Mouse (Mus musculus): Measurements from ENCODE around the gene Ccr9.
"Not testable (repeated sequence)": the region's sequence is repeated elsewhere in the genome, so short reads cannot be mapped to it uniquely, and the experiment has no call there.

Gene Ccr9

DNA sequence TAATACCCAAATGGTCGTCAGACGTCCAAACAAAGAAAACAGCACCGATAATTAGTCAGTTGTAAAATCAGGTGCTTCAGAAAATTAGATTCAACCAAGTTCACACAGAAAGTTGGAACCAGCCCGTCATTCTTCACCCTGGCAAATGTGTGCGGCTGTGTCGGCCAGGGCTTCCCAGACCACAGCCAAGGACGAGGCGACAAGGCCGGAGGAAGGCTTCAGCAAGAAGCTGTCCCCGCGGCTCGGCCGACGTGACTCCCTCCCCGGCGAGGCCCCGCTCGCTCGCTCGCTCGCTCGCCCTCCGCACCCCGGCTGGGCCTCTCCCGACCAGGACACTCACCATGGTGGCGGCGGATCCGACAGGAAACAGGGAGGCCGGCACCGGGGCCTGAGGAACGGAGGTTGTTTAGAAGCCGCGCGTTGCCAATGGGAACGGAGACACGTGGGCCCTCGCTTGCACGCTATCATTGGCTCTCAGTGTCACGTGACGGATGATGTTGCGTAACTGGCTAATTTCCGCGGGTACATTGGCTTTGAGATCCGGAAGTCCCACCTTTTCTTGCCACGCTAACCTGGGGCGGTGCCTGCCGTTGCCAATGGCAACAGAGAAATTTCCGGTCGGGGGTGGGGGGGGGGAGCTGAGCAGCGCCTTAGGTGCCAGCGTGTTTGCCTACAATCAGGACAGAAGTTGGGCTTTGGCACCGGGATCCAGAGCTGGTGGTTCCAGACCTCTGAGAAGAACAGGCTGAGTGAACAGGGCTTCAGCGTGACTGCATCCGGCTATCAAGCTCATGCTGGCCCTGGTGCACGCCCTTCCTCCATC is 39.2 kb downstream of the Ccr9 start, which contains the start of gene Lztfl1:
TSS of gene Lztfl1 (minus strand) at position 512 of the 823 bp plus-strand sequence.
- DNase-seq = peak; percentile 98

GRCm38 (mm10) chr9:123722737-123723493 is 44.7 kb downstream of the Ccr9 start:
- no peak for DNase-seq

DNA sequence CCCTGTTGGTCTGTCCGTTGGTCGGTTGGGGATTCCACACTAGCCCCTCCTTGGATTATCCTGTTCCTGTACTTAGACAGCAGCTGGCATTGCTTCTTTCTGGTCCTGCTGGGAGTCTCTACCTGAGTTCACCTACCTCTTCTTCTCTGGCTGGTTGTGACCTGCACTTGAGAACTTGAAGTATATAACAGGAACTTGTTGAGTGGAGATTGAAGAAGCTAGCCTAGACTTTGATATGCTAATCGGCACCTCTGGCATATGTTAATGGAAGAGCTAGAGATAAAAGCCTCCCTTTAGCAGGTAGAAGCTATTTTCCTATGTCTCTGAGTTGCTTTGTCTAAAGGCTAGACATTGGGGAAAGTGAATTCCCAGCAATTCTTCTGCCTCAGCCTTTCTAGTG is 53.0 kb downstream of the Ccr9 start:
- no peak for DNase-seq

- no peak for DNase-seq
These were observed 55.9 kb downstream of the Ccr9 start for GRCm38 (mm10) chr9:123734133-123734532.

GRCm38 (mm10) chr9:123740799-123741198 is 62.6 kb downstream of the Ccr9 start:
- DNase-seq = no peak

DNA sequence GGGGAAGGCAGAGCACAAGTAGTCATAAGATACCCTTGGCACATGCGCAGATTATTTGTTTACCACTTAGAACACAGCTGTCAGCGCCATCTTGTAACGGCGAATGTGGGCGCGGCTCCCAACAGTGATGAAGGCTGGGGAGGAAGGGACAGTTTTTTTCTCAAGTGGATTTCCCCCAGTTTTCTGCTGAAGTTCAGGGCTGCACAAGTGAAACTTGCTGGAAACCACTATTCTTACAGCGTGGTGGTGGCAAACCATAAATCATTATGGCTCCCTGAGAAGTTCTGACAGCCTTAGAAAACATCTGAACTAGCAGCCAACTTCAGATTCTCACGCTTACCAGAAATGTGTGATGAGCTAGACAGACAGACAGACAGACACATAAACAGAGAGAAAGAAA is 71.4 kb downstream of the Ccr9 start:
- DNase-seq = not testable (repeated sequence)

- DNase-seq = peak; percentile 8
These were observed 76.1 kb downstream of the Ccr9 start for GRCm38 (mm10) chr9:123754333-123754732.

DNA sequence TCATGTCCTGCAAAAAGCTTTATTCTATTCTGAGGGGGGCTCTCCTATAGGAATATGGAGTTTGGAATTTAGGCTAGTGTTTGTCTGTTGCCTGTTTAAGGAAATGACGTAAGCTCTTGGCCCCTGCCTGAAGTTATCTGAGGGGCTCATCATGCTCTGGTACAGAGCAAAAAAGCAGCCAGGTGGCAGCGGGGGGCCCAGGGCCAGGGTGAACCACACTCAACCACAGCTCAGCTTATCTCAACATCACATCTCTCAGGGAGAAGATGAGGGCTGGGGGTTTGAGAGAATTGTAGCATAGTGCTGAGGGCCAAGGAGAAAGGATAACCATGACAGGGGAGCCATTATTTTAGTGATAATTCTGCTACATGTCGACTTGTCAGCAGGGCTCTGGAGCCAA is 78.5 kb downstream of the Ccr9 start:
- DNase-seq = no peak

DNA sequence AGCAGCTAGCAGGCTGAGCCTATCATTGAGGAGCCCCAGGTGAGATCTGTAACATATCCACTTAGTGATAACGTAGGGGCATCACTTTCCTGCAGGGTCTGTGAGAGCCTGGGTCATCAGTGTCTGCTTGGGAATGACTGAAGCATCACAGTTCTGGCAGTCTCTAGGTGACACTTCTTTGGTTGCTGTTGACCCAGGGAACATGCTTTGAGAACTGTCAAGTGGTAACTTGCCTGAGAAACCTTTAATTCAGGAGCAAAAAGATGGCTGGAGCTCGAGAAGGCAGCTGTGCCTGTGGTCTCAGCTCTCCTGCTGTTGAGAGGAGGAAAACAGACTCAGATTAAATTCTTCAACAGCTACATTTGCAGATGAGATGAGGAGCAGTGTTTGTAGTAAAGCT is 79.1 kb downstream of the Ccr9 start:
- DNase-seq = no peak

- DNase-seq = no peak
These were observed 79.9 kb downstream of the Ccr9 start for GRCm38 (mm10) chr9:123758156-123758555.

DNA sequence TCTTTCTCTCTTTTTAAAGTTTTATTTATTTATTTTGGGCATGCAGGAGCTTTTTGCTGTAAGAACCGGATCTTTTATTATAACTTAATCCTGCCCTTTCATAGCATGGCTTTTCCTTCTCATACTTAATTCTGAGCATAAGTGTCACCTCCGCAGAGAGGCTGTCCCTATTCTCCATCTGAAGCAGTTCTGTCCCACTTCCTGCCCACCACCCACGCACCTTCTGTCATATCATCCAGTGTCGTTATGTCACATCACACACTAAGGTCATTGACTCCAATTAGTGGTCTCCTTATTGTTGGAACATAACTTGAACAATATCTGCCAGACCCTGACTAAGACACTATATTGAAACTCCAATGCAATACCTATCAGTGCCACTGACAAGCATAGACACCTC is 80.4 kb downstream of the Ccr9 start:
- DNase-seq = no peak

- no peak for DNase-seq
These were observed 82.6 kb downstream of the Ccr9 start for GRCm38 (mm10) chr9:123760806-123761205.

DNA sequence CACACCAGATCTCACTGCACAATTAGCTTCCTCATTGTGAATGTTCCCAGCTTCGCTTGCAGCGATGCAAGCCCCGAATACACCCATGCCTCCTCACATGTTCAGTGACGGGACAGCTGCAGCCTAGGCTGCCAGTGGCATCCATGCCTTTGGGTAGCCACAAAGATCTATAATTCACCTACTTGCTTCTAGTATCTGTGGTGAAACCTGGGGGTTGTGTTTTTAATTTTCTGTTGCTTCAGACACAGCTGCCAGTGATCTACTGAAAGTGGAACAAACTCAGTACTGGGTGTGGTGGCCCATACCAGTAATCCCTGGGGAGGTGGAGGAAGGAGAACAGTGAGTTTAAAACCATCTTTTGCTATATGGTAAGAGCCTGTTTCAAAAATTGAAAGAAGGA is 84.6 kb downstream of the Ccr9 start:
- no peak for DNase-seq

GRCm38 (mm10) chr9:123763771-123764170 is 85.5 kb downstream of the Ccr9 start:
- DNase-seq = no peak

GRCm38 (mm10) chr9:123766996-123767395 is 88.8 kb downstream of the Ccr9 start:
- no peak for DNase-seq

DNA sequence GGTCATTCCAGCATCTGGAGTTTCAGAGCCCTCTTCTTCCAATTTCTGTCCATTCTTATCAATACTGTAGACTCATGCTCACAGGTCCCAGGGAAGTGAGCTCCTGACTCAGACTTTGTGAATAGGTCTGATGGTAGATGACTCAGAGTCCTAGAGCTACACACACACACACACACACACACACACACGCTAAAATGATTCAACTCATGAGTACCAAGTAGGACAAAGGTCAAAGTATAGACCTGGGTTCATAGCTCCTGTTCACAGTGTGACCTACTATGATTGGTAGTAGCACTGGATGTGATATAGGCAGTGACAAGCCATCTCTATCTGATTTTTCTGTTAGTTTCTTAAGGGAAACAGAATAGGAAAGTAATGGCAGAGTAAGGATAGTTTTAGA is 90.2 kb downstream of the Ccr9 start:
- no peak for DNase-seq

DNA sequence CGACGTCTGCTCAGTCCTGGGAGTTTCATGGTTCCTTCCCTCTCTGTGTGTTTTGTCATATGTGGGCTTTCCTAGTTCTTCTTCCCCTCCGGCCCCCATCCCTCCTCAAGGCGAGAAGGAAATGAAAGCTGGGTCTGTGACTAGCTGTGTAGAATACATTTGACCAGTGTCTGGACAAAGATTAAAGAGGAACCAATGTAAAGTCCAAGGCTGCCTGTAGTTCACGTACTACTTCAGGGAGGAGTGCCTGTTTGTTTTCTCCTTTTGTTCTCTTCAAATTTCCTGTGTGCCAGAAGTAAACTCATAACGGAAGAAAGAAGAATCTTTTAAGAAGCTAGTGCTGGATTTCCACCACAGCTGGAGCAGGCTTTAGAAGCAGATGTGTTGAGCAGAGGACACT is 91.3 kb downstream of the Ccr9 start:
- no peak for DNase-seq

GRCm38 (mm10) chr9:123773299-123773698 is 95.1 kb downstream of the Ccr9 start:
- DNase-seq = not testable (repeated sequence)

- no peak for DNase-seq
These were observed 110.8 kb downstream of the Ccr9 start for GRCm38 (mm10) chr9:123788855-123789529.

DNA sequence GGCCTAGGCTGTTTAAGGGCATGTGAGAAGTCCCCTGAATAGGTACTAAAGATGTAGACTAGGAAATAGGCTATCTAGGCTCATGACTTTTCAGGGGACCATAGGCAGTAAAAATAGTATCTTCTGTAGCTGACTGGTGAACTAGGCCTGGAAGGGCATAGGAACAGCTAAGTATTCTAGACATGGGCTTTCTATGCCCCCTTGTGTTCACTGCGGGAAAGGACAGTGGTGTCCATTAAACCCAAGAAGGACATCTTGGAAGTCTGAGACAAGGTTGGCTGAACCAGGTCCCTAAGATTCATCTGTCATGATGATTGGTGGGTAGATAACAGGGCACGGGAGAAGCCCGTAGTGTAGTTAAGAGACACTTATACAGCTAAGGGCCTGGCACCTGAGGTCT is 117.9 kb downstream of the Ccr9 start:
- DNase-seq = peak; percentile 58

- no peak for DNase-seq
These were observed 123.3 kb downstream of the Ccr9 start for GRCm38 (mm10) chr9:123801527-123801926.

- DNase-seq = no peak
These were observed 124.2 kb downstream of the Ccr9 start for GRCm38 (mm10) chr9:123802421-123802820.

GRCm38 (mm10) chr9:123802896-123803295 is 124.7 kb downstream of the Ccr9 start:
- no peak for DNase-seq

DNA sequence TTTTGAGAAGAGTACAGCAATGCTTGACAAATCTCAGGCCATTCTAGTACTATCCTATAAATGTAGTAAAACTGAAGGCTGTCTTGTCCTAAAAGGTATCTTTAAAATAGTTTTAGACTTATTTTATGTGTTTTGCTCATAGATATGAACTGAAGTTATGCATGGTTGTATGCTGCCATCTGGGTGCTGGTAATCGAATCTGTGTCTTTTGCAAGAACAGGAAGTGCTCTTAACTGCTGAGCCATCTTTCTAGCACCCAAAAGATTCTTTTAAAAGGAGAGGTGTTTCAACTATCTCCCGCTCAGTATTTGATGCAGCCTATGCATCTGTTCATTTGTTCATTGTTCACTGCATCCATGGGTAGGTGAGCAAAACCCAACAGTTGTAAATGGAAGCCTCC is 127.0 kb downstream of the Ccr9 start:
- no peak for DNase-seq

All from lung, postnatal 10 days (tissue).